Mouse (Mus musculus): ENCODE measurements around the gene Mansc1. TPM values are rescaled to one million over a fixed set of nuclear protein-coding genes. Genes with fewer than 3 reads are reported as not detected.

Gene Mansc1
- total RNA-seq, 1 experiment from 2014 or later, result 11.1 TPM

GRCm38 (mm10) chr6:134567986-134568556, 64.2 kb downstream of the Mansc1 start:
- ATAC-seq (replicated peaks in 1 of 2; ENCODE audit: insufficient read depth in 1 of 2, low FRiP score in 2 of 2, low TSS enrichment in 1 of 2, low read depth in 1 of 2, poor library complexity in 2 of 2, severe bottlenecking in 2 of 2), result no peak

GRCm38 (mm10) chr6:134566818-134567485, 65.3 kb downstream of the Mansc1 start, which contains the start of gene Lrp6:
Lrp6 (minus strand) TSS chr6:134566965.
- peak; percentile 74 to 84 for ATAC-seq (replicated peaks in 1 of 2; ENCODE audit: insufficient read depth in 1 of 2, low FRiP score in 2 of 2, low TSS enrichment in 1 of 2, low read depth in 1 of 2, poor library complexity in 2 of 2, severe bottlenecking in 2 of 2)

- no peak for ATAC-seq (replicated peaks in 1 of 2; ENCODE audit: insufficient read depth in 1 of 2, low FRiP score in 2 of 2, low TSS enrichment in 1 of 2, low read depth in 1 of 2, poor library complexity in 2 of 2, severe bottlenecking in 2 of 2)
These were observed 66.0 kb downstream of the Mansc1 start for GRCm38 (mm10) chr6:134566248-134566817.

GRCm38 (mm10) chr6:134565606-134566247, 66.6 kb downstream of the Mansc1 start:
- ATAC-seq (replicated peaks in 1 of 2; ENCODE audit: insufficient read depth in 1 of 2, low FRiP score in 2 of 2, low TSS enrichment in 1 of 2, low read depth in 1 of 2, poor library complexity in 2 of 2, severe bottlenecking in 2 of 2), result peak in 1 of 2 experiments; percentile 27; a peak in 2 of 4 replicates

- ATAC-seq (replicated peaks in 1 of 2; ENCODE audit: insufficient read depth in 1 of 2, low FRiP score in 2 of 2, low TSS enrichment in 1 of 2, low read depth in 1 of 2, poor library complexity in 2 of 2, severe bottlenecking in 2 of 2), result no peak
These were observed 67.7 kb downstream of the Mansc1 start for GRCm38 (mm10) chr6:134564539-134564938.

- no peak for ATAC-seq (replicated peaks in 1 of 2; ENCODE audit: insufficient read depth in 1 of 2, low FRiP score in 2 of 2, low TSS enrichment in 1 of 2, low read depth in 1 of 2, poor library complexity in 2 of 2, severe bottlenecking in 2 of 2)
These were observed 72.7 kb downstream of the Mansc1 start for GRCm38 (mm10) chr6:134559635-134560034.

Other genes with a start within 250 kb of the Mansc1 start
- gene Bcl2l14, start 236.2 kb downstream of the Mansc1 start, total RNA-seq (2017), result 1.2 and 10.6 TPM in 2 replicates
- 72.1 and 75.6 TPM in 2 replicates for gene Lrp6, start 65.5 kb downstream of the Mansc1 start, total RNA-seq (2017)
- gene Borcs5, start 7.0 kb upstream of the Mansc1 start, total RNA-seq (2017), result 7.8 and 8.5 TPM in 2 replicates
- 7.8 and 18.8 TPM in 2 replicates for gene Dusp16, start 160.1 kb upstream of the Mansc1 start, total RNA-seq (2017)
- 12.0 and 15.4 TPM in 2 replicates for gene Crebl2, start 197.7 kb upstream of the Mansc1 start, total RNA-seq (2017)